Mouse (Mus musculus) central nervous system, embryonic 18 days (tissue): ENCODE results near the gene Krt20. TPM values are rescaled to one million over a fixed set of nuclear protein-coding genes. Genes with fewer than 3 reads are reported as not detected.

Experiments
- polyA plus RNA-seq: library from polyadenylated mRNA; depleted of rRNA; stranded (reverse); fragments of >200 nt; gene quantifications from 2 replicates; pipeline ENCODE4 v1.2.3, GENCODE M21; 2012; rRNA removed

Krt20 gene
- polyA plus RNA-seq = 0.09 TPM in 1 of 2 replicates, not detected in the other

GRCm38 (mm10) chr11:99437972-99438371, at the start of gene Krt20:
TSS of gene Krt20 (minus strand) at chr11:99438150.

GRCm38 (mm10) chr11:99422159-99422558, 15.8 kb downstream of the Krt20 start, which contains the start of gene Krt12:
TSS of gene Krt12 (minus strand) at chr11:99422259.

GRCm38 (mm10) chr11:99389264-99389663, 48.7 kb downstream of the Krt20 start, which contains the start of gene Krt10:
TSS of gene Krt10 (minus strand) at chr11:99389364.

Other genes with a start within 250 kb of the Krt20 start
- gene Smarce1, start 207.1 kb downstream of the Krt20 start, polyA plus RNA-seq = 166 and 184 TPM in 2 replicates
- gene Krt222, start 194.1 kb downstream of the Krt20 start, polyA plus RNA-seq = 3.9 and 4.4 TPM in 2 replicates
- gene Krt24, start 152.9 kb downstream of the Krt20 start, polyA plus RNA-seq = 0.07 TPM in 1 of 2 replicates, not detected in the other
- 0.05 and 0.13 TPM in 2 replicates for gene Krt25, start 115.2 kb downstream of the Krt20 start, polyA plus RNA-seq
- gene Krt26, start 100.2 kb downstream of the Krt20 start, polyA plus RNA-seq = 0.12 and 0.19 TPM in 2 replicates
- 0.06 and 0.08 TPM in 2 replicates for gene Krt27, start 87.0 kb downstream of the Krt20 start, polyA plus RNA-seq
- gene Krt28, start 63.2 kb downstream of the Krt20 start, polyA plus RNA-seq = 0.28 and 0.29 TPM in 2 replicates
- 12.8 and 13.8 TPM in 2 replicates for gene Krt10, start 48.8 kb downstream of the Krt20 start, polyA plus RNA-seq
- 0.35 and 0.52 TPM in 2 replicates for gene Krt12, start 15.9 kb downstream of the Krt20 start, polyA plus RNA-seq
- 0.06 and 0.16 TPM in 2 replicates for gene Krt23, start 55.0 kb upstream of the Krt20 start, polyA plus RNA-seq
- not detected in 2 replicates for gene Krt39, start 83.2 kb upstream of the Krt20 start, polyA plus RNA-seq
- gene Krt40, start 105.0 kb upstream of the Krt20 start, polyA plus RNA-seq = not detected in 2 replicates
- not detected in 2 replicates for gene Krtap3-3, start 112.7 kb upstream of the Krt20 start, polyA plus RNA-seq
- not detected in 2 replicates for gene Krtap3-2, start 118.7 kb upstream of the Krt20 start, polyA plus RNA-seq
- gene Gm11939, start 121.3 kb upstream of the Krt20 start, polyA plus RNA-seq = not detected in 2 replicates
- gene Krtap3-1, start 128.5 kb upstream of the Krt20 start, polyA plus RNA-seq = not detected in 2 replicates
- gene Krtap1-5, start 142.9 kb upstream of the Krt20 start, polyA plus RNA-seq = not detected in 2 replicates
- gene Krtap1-4, start 145.5 kb upstream of the Krt20 start, polyA plus RNA-seq = not detected in 2 replicates
- not detected in 2 replicates for gene Krtap1-3, start 153.2 kb upstream of the Krt20 start, polyA plus RNA-seq
- not detected in 2 replicates for gene Krtap9-3, start 160.0 kb upstream of the Krt20 start, polyA plus RNA-seq
- not detected in 2 replicates for gene Gm11938, start 165.2 kb upstream of the Krt20 start, polyA plus RNA-seq
- not detected in 2 replicates for gene Gm11937, start 172.0 kb upstream of the Krt20 start, polyA plus RNA-seq
- gene Krtap2-4, start 176.7 kb upstream of the Krt20 start, polyA plus RNA-seq = not detected in 2 replicates
- gene Gm11562, start 182.3 kb upstream of the Krt20 start, polyA plus RNA-seq = not detected in 2 replicates
- gene Krtap4-1, start 190.1 kb upstream of the Krt20 start, polyA plus RNA-seq = not detected in 2 replicates
- gene Krtap4-2, start 196.9 kb upstream of the Krt20 start, polyA plus RNA-seq = not detected in 2 replicates
- not detected in 2 replicates for gene Krtap4-7, start 205.9 kb upstream of the Krt20 start, polyA plus RNA-seq
- gene Gm11555, start 212.1 kb upstream of the Krt20 start, polyA plus RNA-seq = not detected in 2 replicates
- not detected in 2 replicates for gene Gm11563, start 220.8 kb upstream of the Krt20 start, polyA plus RNA-seq
- gene Krtap4-6, start 227.8 kb upstream of the Krt20 start, polyA plus RNA-seq = not detected in 2 replicates